Mouse (Mus musculus): ENCODE measurements around the gene Tnks2. TPM values are rescaled to one million over a fixed set of nuclear protein-coding genes. Genes with fewer than 3 reads are reported as not detected.
"Not testable (repeated sequence)": the region's sequence is repeated elsewhere in the genome, so short reads cannot be mapped to it uniquely, and the experiment has no call there.

Tnks2 gene
- polyA plus RNA-seq, 2 experiments from 2014 or later = 23.5 to 34.1 TPM

GRCm38 (mm10) chr19:36827650-36828049, 6.4 kb upstream of the Tnks2 start:
- ATAC-seq = no peak

GRCm38 (mm10) chr19:36828322-36828721, 5.7 kb upstream of the Tnks2 start:
- ATAC-seq = no peak

- ATAC-seq = peak; percentile 85
Measured at GRCm38 (mm10) chr19:36832951-36833787, 863 bp upstream of the Tnks2 start.

GRCm38 (mm10) chr19:36834532-36835431, 750 bp downstream of the Tnks2 start:
- peak; percentile 44 for ATAC-seq

GRCm38 (mm10) chr19:36836035-36836434, 2.0 kb downstream of the Tnks2 start:
- ATAC-seq = no peak

- no peak for ATAC-seq
Measured at GRCm38 (mm10) chr19:36840301-36840700, 6.3 kb downstream of the Tnks2 start.

GRCm38 (mm10) chr19:36843866-36844265, 9.8 kb downstream of the Tnks2 start:
- no peak for ATAC-seq

- ATAC-seq = no peak
Measured at GRCm38 (mm10) chr19:36845924-36846323, 11.9 kb downstream of the Tnks2 start.

GRCm38 (mm10) chr19:36853831-36854230, 19.8 kb downstream of the Tnks2 start:
- no peak for ATAC-seq

- no peak for ATAC-seq
Measured at GRCm38 (mm10) chr19:36857851-36858250, 23.8 kb downstream of the Tnks2 start.

GRCm38 (mm10) chr19:36860393-36860792, 26.4 kb downstream of the Tnks2 start:
- ATAC-seq = no peak

GRCm38 (mm10) chr19:36865905-36866304, 31.9 kb downstream of the Tnks2 start:
- no peak for ATAC-seq

GRCm38 (mm10) chr19:36867416-36867815, 33.4 kb downstream of the Tnks2 start:
- no peak for ATAC-seq

- not testable (repeated sequence) for ATAC-seq
Measured at GRCm38 (mm10) chr19:36868675-36869074, 34.6 kb downstream of the Tnks2 start.

GRCm38 (mm10) chr19:36874651-36875050, 40.6 kb downstream of the Tnks2 start:
- no peak for ATAC-seq

GRCm38 (mm10) chr19:36877329-36877728, 43.3 kb downstream of the Tnks2 start:
- no peak for ATAC-seq

GRCm38 (mm10) chr19:36878743-36879495, 44.9 kb downstream of the Tnks2 start:
- ATAC-seq = no peak

- no peak for ATAC-seq
Measured at GRCm38 (mm10) chr19:36883119-36883518, 49.1 kb downstream of the Tnks2 start.

GRCm38 (mm10) chr19:36886316-36886715, 52.3 kb downstream of the Tnks2 start:
- no peak for ATAC-seq

- no peak for ATAC-seq
Measured at GRCm38 (mm10) chr19:36887706-36888105, 53.7 kb downstream of the Tnks2 start.

- no peak for ATAC-seq
Measured at GRCm38 (mm10) chr19:36891746-36892145, 57.7 kb downstream of the Tnks2 start.

GRCm38 (mm10) chr19:36896791-36897569, 62.9 kb downstream of the Tnks2 start:
- no peak for ATAC-seq
